Mouse (Mus musculus) urinary bladder, postnatal 4 days (tissue): ENCODE results near the gene Fbxw19.
"Not testable (repeated sequence)": the region's sequence is repeated elsewhere in the genome, so short reads cannot be mapped to it uniquely, and the experiment has no call there.

Source experiments
- DNase-seq, 2 experiments: peaks; one replicate each; pipeline ENCODE4 v3.0.0; 2021 to 2022; ENCODE audit warnings: low spot score in 2 of 2

Fbxw19 gene

DNA sequence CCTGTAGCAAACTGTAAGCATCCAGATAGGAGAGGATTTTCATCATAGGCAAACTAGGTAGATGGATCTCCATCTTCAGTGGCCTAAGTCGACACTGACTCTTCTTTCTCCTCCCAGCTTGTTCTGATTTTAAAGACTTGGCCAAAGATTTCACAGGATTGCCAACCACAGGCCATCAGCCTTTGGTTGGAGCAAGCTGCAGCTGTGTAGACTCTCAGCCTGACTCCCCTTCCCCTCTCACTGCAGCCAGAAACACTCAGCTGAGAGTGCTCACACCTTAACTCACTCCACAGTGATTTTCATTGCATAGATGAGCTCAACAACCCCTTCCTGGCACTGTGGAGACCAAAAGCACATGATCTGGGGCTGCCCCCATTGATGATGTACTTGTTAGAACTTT, at the start of gene Fbxw19:
Fbxw19 (minus strand) TSS at position 101 of the 400 bp plus-strand sequence.
- not testable (repeated sequence) for DNase-seq

DNA sequence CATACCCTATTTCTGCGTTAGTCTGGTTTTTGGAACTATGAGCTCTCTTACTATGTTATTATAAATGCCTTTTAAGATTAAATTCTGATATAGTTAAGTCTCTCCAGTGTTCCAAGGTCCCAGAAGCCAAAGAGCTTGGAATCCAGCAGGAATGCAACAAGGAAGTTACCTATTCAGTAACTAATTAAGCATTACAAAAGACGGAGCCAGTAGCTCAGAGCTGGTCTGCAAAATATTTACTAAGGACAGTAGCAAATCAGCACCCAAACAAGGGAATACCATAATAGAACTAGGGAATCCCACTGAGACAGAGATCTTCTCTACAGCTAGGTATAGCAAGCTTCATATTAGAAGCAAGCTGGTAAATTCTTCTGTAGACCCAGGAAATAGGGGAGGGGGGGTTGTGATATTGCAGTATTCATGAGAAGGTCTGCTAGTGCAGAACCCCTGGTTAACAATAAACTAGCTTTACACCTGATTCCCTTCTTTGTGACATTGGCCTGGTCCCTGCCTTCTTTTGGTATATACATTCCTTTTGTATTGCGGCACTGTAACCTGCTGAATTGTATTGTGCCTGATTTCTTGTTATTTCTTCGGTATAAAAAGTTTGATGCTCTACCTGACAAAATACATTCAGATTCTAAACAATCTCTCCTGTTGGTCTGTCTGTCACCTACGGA, 27.9 kb upstream of the Fbxw19 start:
- DNase-seq: no peak

DNA sequence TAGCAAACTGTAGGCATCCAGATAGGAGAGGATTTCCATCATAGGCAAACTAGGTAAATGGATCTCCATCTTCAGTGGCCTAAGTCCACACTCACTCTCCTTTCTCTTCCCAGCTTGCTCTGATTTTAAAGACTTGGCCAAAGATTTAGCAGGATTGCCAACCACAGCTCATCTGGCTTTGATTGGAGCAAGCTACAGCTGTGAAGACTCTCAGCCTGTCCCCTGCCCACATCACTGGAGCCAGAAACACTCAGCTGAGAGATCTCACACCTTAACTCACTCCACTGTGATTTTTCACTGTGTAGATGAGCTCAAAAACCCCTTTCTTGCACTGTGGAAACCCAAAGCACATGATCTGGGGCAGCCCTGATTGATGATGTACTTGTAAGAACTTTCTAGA, 46.6 kb downstream of the Fbxw19 start, which contains the start of gene Fbxw16:
Fbxw16 (minus strand) TSS at position 101 of the 400 bp plus-strand sequence.
- no peak for DNase-seq

DNA sequence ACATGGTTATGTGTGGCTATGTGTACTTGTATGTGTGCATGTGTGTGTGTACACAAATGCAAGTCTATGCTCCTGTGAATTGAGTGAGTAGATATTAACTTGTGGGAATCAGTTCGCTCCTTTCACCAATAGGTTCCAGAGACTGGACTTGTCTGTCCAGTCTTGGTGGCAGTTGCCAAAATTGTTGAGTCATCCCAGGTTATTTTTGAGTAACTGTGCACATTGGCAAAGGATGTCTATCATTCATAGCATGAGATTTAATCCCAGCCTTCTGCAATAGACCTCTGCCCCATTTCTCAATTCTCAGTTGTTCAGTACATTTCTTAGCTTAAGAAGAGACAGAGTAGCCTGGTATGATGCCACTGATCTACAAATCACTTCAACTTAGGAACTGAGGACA, 62.7 kb downstream of the Fbxw19 start:
- DNase-seq: no peak
